In the genomic region with DNA sequence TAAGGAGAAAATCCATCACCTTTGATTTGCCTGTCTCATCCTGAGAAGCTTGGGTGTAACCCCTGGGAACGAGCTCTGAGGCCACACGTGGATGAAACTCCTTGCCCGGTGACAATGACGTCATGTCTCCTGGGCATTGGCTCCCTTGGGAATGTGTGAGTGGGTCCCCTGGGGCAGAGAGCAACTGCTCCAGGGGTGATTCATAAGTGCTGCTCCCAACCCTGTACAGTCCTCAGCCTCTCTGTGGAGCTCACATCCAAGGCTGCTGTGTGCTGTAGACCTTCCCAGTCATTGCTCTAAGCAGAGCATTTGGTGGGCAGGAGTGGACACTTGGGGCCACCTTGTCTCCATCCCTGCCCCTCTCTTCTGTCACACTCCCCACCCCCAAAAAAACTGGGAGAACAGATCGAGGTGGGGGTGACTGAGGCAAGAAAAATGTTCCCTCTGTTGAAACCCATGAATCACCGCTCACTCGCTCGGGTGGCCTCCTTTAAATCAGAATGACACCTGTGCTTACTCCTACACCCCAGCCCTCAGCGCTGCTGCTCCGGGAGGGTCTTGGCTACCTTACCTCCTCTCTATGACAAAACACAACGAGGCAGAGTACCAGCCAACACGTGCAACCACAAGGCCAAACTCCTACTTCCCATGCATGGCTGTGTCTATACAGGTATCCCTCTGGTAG, we compare ENCODE assay signal across 14 mouse cellular contexts.
DNase-seq lines count a peak whose midpoint lies in the region; ATAC-seq lines count a peak whose summit lies in the region.
"Had no signal": no experiment of that assay in that cellular context is flagged by ENCODE, and none has a peak within 500 bp of the region (broad histone marks: within the 10 kb centered on the region; RNA-seq: fewer than 3 reads in every experiment).

No protein-coding gene starts in this region.

- peaks cover 30% of the 10 kb centered on the region for H3K4me1 ChIP-seq in intestine, embryonic 16.5 days (ENCODE audit: control insufficient read depth, insufficient read depth, low read length)

- H3K27ac ChIP-seq in intestine, embryonic 16.5 days (ENCODE audit: low read length): no peak overlapping the region
- H3K27ac ChIP-seq: liver, embryonic 13.5 days; midbrain, embryonic 15.5 days had no signal

- WGBS in intestine, embryonic 16.5 days: 72% methylated on average over 12 of the region's 12 CpGs

- no peak overlapping the region for H3K9ac ChIP-seq in intestine, embryonic 16.5 days (ENCODE audit: low read depth, low read length)
- H3K9ac ChIP-seq: liver, embryonic 13.5 days; midbrain, embryonic 15.5 days had no signal

- H3K9me3 ChIP-seq in intestine, embryonic 16.5 days (ENCODE audit: control insufficient read depth, low read length): no peaks in the 10 kb centered on the region
- H3K9me3 ChIP-seq: liver, embryonic 13.5 days; midbrain, embryonic 15.5 days had no signal

- no peak overlapping the region for H3K4me2 ChIP-seq in intestine, embryonic 16.5 days (ENCODE audit: low read depth, low read length)
- H3K4me2 ChIP-seq: liver, embryonic 13.5 days; midbrain, embryonic 15.5 days had no signal

- H3K36me3 ChIP-seq in intestine, embryonic 16.5 days (ENCODE audit: control insufficient read depth, insufficient read depth, low read length): no peaks in the 10 kb centered on the region
- H3K36me3 ChIP-seq: liver, embryonic 13.5 days; midbrain, embryonic 15.5 days had no signal

- ATAC-seq in frontal cortex, adult (ENCODE audit: low TSS enrichment): peak; percentile 56
- ATAC-seq in intestine, embryonic 16.5 days: peak; percentile 56
- no peak for ATAC-seq in activated CD4-positive, CD25-positive, alpha-beta regulatory T cell, adult 4 months
- ATAC-seq: midbrain, embryonic 15.5 days had no signal

- no peak for DNase-seq in frontal cortex, postnatal 14 days (ENCODE audit: low spot score in 2 of 2)
- peak; percentile 41 for DNase-seq in right cerebral cortex, postnatal 25 days
- no peak for DNase-seq in right cerebral cortex, postnatal 10 days (ENCODE audit: low spot score in 2 of 2)
- no peak for DNase-seq in ovary, postnatal 36 days (ENCODE audit: low spot score)
- no peak for DNase-seq in retina, postnatal 1 day
- DNase-seq: cerebellum, postnatal 10 days; heart, postnatal 36 days; kidney, postnatal 4 days; liver, embryonic 13.5 days; lung, postnatal 36 days had no signal

- H3K4me3 ChIP-seq in intestine, embryonic 16.5 days (ENCODE audit: low read length): no peak overlapping the region
- H3K4me3 ChIP-seq: liver, embryonic 13.5 days; midbrain, embryonic 15.5 days had no signal

- H3K27me3 ChIP-seq in intestine, embryonic 16.5 days (replicated peaks; ENCODE audit: control insufficient read depth, insufficient read depth, low read length): no peaks in the 10 kb centered on the region
- H3K27me3 ChIP-seq: liver, embryonic 13.5 days; midbrain, embryonic 15.5 days had no signal
